Comparison of ENCODE assay signal across 14 mouse cellular contexts in the genomic region with DNA sequence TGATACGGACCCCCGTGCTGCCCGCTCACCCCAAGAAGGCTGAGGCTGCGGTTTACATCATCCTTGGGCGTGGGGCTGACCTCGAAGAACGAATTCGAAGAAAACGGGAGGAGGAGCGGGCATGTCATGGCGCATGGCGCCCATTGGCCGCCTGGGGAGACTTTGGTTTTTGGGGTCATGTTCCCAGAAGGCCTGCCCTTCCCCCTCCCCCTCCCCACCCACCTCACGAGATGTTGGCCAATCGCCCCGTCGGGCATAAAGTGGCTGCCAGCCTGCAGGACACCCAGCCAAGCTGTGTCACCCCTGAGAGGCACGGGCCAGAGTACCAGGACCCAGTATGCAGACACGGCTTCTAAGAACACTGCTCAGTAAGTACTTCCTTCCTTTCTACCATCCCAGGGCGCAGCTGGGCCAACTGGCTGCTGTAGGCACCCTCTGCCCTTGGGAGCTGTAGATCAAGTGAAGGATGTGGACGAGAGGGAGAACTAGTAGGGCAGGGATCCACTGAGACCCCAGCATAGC. TPM values are rescaled to one million over a fixed set of nuclear protein-coding genes. Genes with fewer than 3 reads are reported as not detected.
A peak's percentile ranks its signal among the peaks of the same experiment; 100 is the strongest.
DNase-seq lines count a peak whose midpoint lies in the region; ATAC-seq and TF ChIP-seq lines count a peak whose summit lies in the region.
"Had no signal": no experiment of that assay in that cellular context is flagged by ENCODE, and none has a peak within 500 bp of the region (broad histone marks: within the 10 kb centered on the region; RNA-seq: fewer than 3 reads in every experiment).

No protein-coding gene starts in this region.

- no peak overlapping the region for H3K4me3 ChIP-seq in midbrain, embryonic 11.5 days (ENCODE audit: low read depth, low read length)
- no peak overlapping the region for H3K4me3 ChIP-seq in midbrain, postnatal 0 days (ENCODE audit: low read depth, low read length)
- peak overlapping the region; percentile 24 for H3K4me3 ChIP-seq in brown adipose tissue, adult 24 weeks (ENCODE audit: insufficient read depth, low read depth, low read length)
- H3K4me3 ChIP-seq in hindbrain, embryonic 11.5 days (ENCODE audit: low read depth, low read length): no peak overlapping the region
- H3K4me3 ChIP-seq in forebrain, embryonic 16.5 days (replicated peaks; ENCODE audit: low read length): no peak overlapping the region
- H3K4me3 ChIP-seq: limb, embryonic 13.5 days; midbrain, embryonic 15.5 days had no signal

- no peak for ATAC-seq in midbrain, embryonic 11.5 days (ENCODE audit: low FRiP score)
- ATAC-seq in midbrain, postnatal 0 days (ENCODE audit: low FRiP score): no peak
- ATAC-seq in megakaryocyte, adult 5-6 weeks (ENCODE audit: poor library complexity, severe bottlenecking): peak; percentile 28
- ATAC-seq in hindbrain, embryonic 11.5 days (ENCODE audit: low FRiP score): no peak
- ATAC-seq in forebrain, embryonic 16.5 days: no peak
- ATAC-seq: midbrain, embryonic 15.5 days had no signal

- DNase-seq in midbrain, embryonic 11.5 days (ENCODE audit: low spot score, missing footprints): peak; percentile 2
- no peak for DNase-seq in midbrain, postnatal 0 days (ENCODE audit: low spot score)
- no peak for DNase-seq in hindbrain, embryonic 11.5 days (ENCODE audit: low spot score)
- no peak for DNase-seq in right cerebral cortex, postnatal 36 days (ENCODE audit: low spot score in 2 of 2)
- DNase-seq: adrenal gland, postnatal 25 days; cerebellum, postnatal 10 days; kidney, adult 9 months had no signal

- H3K4me2 ChIP-seq in midbrain, embryonic 11.5 days: no peak overlapping the region
- no peak overlapping the region for H3K4me2 ChIP-seq in midbrain, postnatal 0 days (ENCODE audit: low read depth, low read length, poor library complexity, severe bottlenecking)
- H3K4me2 ChIP-seq in hindbrain, embryonic 11.5 days (replicated peaks; ENCODE audit: low read depth, low read length): no peak overlapping the region
- no peak overlapping the region for H3K4me2 ChIP-seq in forebrain, embryonic 16.5 days (ENCODE audit: low read length)
- H3K4me2 ChIP-seq: limb, embryonic 13.5 days; midbrain, embryonic 15.5 days had no signal

- 92% methylated on average over 21 of the region's 21 CpGs for WGBS in midbrain, embryonic 11.5 days
- 92% methylated on average over 21 of the region's 21 CpGs for WGBS in midbrain, postnatal 0 days
- 94% methylated on average over 21 of the region's 21 CpGs for WGBS in hindbrain, embryonic 11.5 days
- WGBS in forebrain, embryonic 16.5 days: 92% methylated on average over 21 of the region's 21 CpGs

- no peak overlapping the region for H3K9ac ChIP-seq in midbrain, embryonic 11.5 days (ENCODE audit: low read length)
- no peak overlapping the region for H3K9ac ChIP-seq in midbrain, postnatal 0 days (replicated peaks; ENCODE audit: low read length, poor library complexity, severe bottlenecking)
- no peak overlapping the region for H3K9ac ChIP-seq in hindbrain, embryonic 11.5 days (ENCODE audit: low read depth, low read length)
- H3K9ac ChIP-seq in forebrain, embryonic 16.5 days (replicated peaks; ENCODE audit: low read depth, low read length): no peak overlapping the region
- H3K9ac ChIP-seq: limb, embryonic 13.5 days; midbrain, embryonic 15.5 days had no signal

- TF ChIP-seq CTCF in midbrain, postnatal 0 days (IDR thresholded peaks at IDR 0.05): no peak

- H3K36me3 ChIP-seq in midbrain, embryonic 11.5 days (ENCODE audit: control insufficient read depth, insufficient read depth, low read length): no peaks in the 10 kb centered on the region
- no peaks in the 10 kb centered on the region for H3K36me3 ChIP-seq in midbrain, postnatal 0 days (ENCODE audit: insufficient read depth, low read length)
- H3K36me3 ChIP-seq in hindbrain, embryonic 11.5 days (ENCODE audit: control insufficient read depth, insufficient read depth, low read length): no peaks in the 10 kb centered on the region
- H3K36me3 ChIP-seq in forebrain, embryonic 16.5 days (ENCODE audit: control insufficient read depth, insufficient read depth): no peaks in the 10 kb centered on the region
- H3K36me3 ChIP-seq: limb, embryonic 13.5 days; midbrain, embryonic 15.5 days had no signal

- H3K4me1 ChIP-seq in midbrain, embryonic 11.5 days (ENCODE audit: control insufficient read depth, insufficient read depth, low read length): no peaks in the 10 kb centered on the region
- no peaks in the 10 kb centered on the region for H3K4me1 ChIP-seq in midbrain, postnatal 0 days (ENCODE audit: insufficient read depth, low read length)
- H3K4me1 ChIP-seq in brown adipose tissue, adult 24 weeks (ENCODE audit: control insufficient read depth, insufficient read depth, insufficient read length, low read length): no peaks in the 10 kb centered on the region
- H3K4me1 ChIP-seq in hindbrain, embryonic 11.5 days (replicated peaks; ENCODE audit: control insufficient read depth, insufficient read depth, low read length): no peaks in the 10 kb centered on the region
- no peaks in the 10 kb centered on the region for H3K4me1 ChIP-seq in forebrain, embryonic 16.5 days (replicated peaks; ENCODE audit: control insufficient read depth, insufficient read depth, low read length)
- H3K4me1 ChIP-seq: limb, embryonic 13.5 days; midbrain, embryonic 15.5 days had no signal

- H3K27me3 ChIP-seq in midbrain, embryonic 11.5 days (ENCODE audit: control insufficient read depth, insufficient read depth, low read length): no peaks in the 10 kb centered on the region
- no peaks in the 10 kb centered on the region for H3K27me3 ChIP-seq in midbrain, postnatal 0 days (ENCODE audit: insufficient read depth, low read length)
- no peaks in the 10 kb centered on the region for H3K27me3 ChIP-seq in hindbrain, embryonic 11.5 days (ENCODE audit: control insufficient read depth, insufficient read depth, low read length)
- no peaks in the 10 kb centered on the region for H3K27me3 ChIP-seq in forebrain, embryonic 16.5 days (replicated peaks; ENCODE audit: control insufficient read depth, insufficient read depth, low read length)
- H3K27me3 ChIP-seq: limb, embryonic 13.5 days; midbrain, embryonic 15.5 days had no signal

- no peak overlapping the region for H3K27ac ChIP-seq in midbrain, embryonic 11.5 days (ENCODE audit: low read depth, low read length)
- no peak overlapping the region for H3K27ac ChIP-seq in midbrain, postnatal 0 days (ENCODE audit: low read depth, low read length)
- H3K27ac ChIP-seq in brown adipose tissue, adult 24 weeks (replicated peaks; ENCODE audit: low read depth, low read length): no peak overlapping the region
- H3K27ac ChIP-seq in hindbrain, embryonic 11.5 days (ENCODE audit: low read depth, low read length): no peak overlapping the region
- H3K27ac ChIP-seq in forebrain, embryonic 16.5 days (ENCODE audit: low read length): no peak overlapping the region
- H3K27ac ChIP-seq: limb, embryonic 13.5 days; midbrain, embryonic 15.5 days had no signal

- H3K9me3 ChIP-seq in midbrain, embryonic 11.5 days (ENCODE audit: control insufficient read depth, low read length): no peaks in the 10 kb centered on the region
- H3K9me3 ChIP-seq in midbrain, postnatal 0 days (ENCODE audit: low read length): no peaks in the 10 kb centered on the region
- H3K9me3 ChIP-seq in hindbrain, embryonic 11.5 days (ENCODE audit: control insufficient read depth, low read length): no peaks in the 10 kb centered on the region
- H3K9me3 ChIP-seq in forebrain, embryonic 16.5 days (ENCODE audit: control insufficient read depth, low read length): no peaks in the 10 kb centered on the region
- H3K9me3 ChIP-seq: limb, embryonic 13.5 days; midbrain, embryonic 15.5 days had no signal

RNA-seq across cellular contexts. Expression of gene Osm, which starts 0.4 kb away (rescaled TPM):
- not detected in 2 replicates for polyA plus RNA-seq in midbrain, embryonic 11.5 days (2014; fragmentation: Nextera tagmentation; extraction: Ambion mirVana)
- total RNA-seq in midbrain, postnatal 0 days (2014; rRNA removed): 0.16 TPM in 1 of 2 replicates, not detected in the other
- 0.10 and 0.14 TPM in 2 replicates for polyA plus RNA-seq in midbrain, postnatal 0 days (2015; fragmentation: Nextera tagmentation; extraction: Ambion mirVana)
- polyA plus RNA-seq in brown adipose tissue, adult 24 weeks (2012; ENCODE audit: insufficient read depth, insufficient read length, missing spikeins): not detected in 2 replicates
- total RNA-seq in megakaryocyte, adult 5-6 weeks (2015): 26.6 and 34.4 TPM in 2 replicates
- total RNA-seq in megakaryocyte, adult 5-6 weeks (2017): 31.9 and 39.2 TPM in 2 replicates
- not detected in 2 replicates for polyA plus RNA-seq in hindbrain, embryonic 11.5 days (2014; fragmentation: Nextera tagmentation; extraction: Ambion mirVana)
- 0.10 TPM in 1 of 2 replicates, not detected in the other for polyA plus RNA-seq in forebrain, embryonic 16.5 days (2015; fragmentation: Nextera tagmentation; extraction: Ambion mirVana)
- total RNA-seq: adrenal gland, postnatal 25 days; heart, postnatal 25 days; layer of hippocampus, postnatal 10 days had no signal

RNA-seq across cellular contexts. Expression of gene Castor1, which starts 18.6 kb away (rescaled TPM):
- polyA plus RNA-seq in midbrain, embryonic 11.5 days (2014; fragmentation: Nextera tagmentation; extraction: Ambion mirVana): 2.5 and 2.7 TPM in 2 replicates
- total RNA-seq in midbrain, postnatal 0 days (2014; rRNA removed): 9.7 and 10.6 TPM in 2 replicates
- polyA plus RNA-seq in midbrain, postnatal 0 days (2015; fragmentation: Nextera tagmentation; extraction: Ambion mirVana): 4.9 and 7.5 TPM in 2 replicates
- 2.4 and 3.4 TPM in 2 replicates for polyA plus RNA-seq in brown adipose tissue, adult 24 weeks (2012; ENCODE audit: insufficient read depth, insufficient read length, missing spikeins)
- 1.2 and 1.3 TPM in 2 replicates for total RNA-seq in megakaryocyte, adult 5-6 weeks (2015)
- 1.1 and 2.3 TPM in 2 replicates for total RNA-seq in megakaryocyte, adult 5-6 weeks (2017)
- 2.1 and 3.4 TPM in 2 replicates for polyA plus RNA-seq in hindbrain, embryonic 11.5 days (2014; fragmentation: Nextera tagmentation; extraction: Ambion mirVana)
- polyA plus RNA-seq in forebrain, embryonic 16.5 days (2015; fragmentation: Nextera tagmentation; extraction: Ambion mirVana): 2.3 TPM in 2 replicates

RNA-seq across cellular contexts. Expression of gene Lif, which starts 20.8 kb away (rescaled TPM):
- polyA plus RNA-seq in midbrain, embryonic 11.5 days (2014; fragmentation: Nextera tagmentation; extraction: Ambion mirVana): not detected in 2 replicates
- 0.05 TPM in 2 replicates for total RNA-seq in midbrain, postnatal 0 days (2014; rRNA removed)
- polyA plus RNA-seq in midbrain, postnatal 0 days (2015; fragmentation: Nextera tagmentation; extraction: Ambion mirVana): 0.05 TPM in 1 of 2 replicates, not detected in the other
- 0.36 TPM in 1 of 2 replicates, not detected in the other for polyA plus RNA-seq in brown adipose tissue, adult 24 weeks (2012; ENCODE audit: insufficient read depth, insufficient read length, missing spikeins)
- 0.18 and 0.31 TPM in 2 replicates for total RNA-seq in megakaryocyte, adult 5-6 weeks (2015)
- total RNA-seq in megakaryocyte, adult 5-6 weeks (2017): 1.1 and 6.7 TPM in 2 replicates
- polyA plus RNA-seq in hindbrain, embryonic 11.5 days (2014; fragmentation: Nextera tagmentation; extraction: Ambion mirVana): not detected in 2 replicates
- polyA plus RNA-seq in forebrain, embryonic 16.5 days (2015; fragmentation: Nextera tagmentation; extraction: Ambion mirVana): 0.05 TPM in 1 of 2 replicates, not detected in the other
- polyA plus RNA-seq: midbrain, embryonic 15.5 days had no signal

RNA-seq across cellular contexts. Expression of gene Tbc1d10a, which starts 50.0 kb away (rescaled TPM):
- polyA plus RNA-seq in midbrain, embryonic 11.5 days (2014; fragmentation: Nextera tagmentation; extraction: Ambion mirVana): 14.6 and 17.3 TPM in 2 replicates
- 41.9 and 48.4 TPM in 2 replicates for total RNA-seq in midbrain, postnatal 0 days (2014; rRNA removed)
- 31.9 and 36.2 TPM in 2 replicates for polyA plus RNA-seq in midbrain, postnatal 0 days (2015; fragmentation: Nextera tagmentation; extraction: Ambion mirVana)
- polyA plus RNA-seq in brown adipose tissue, adult 24 weeks (2012; ENCODE audit: insufficient read depth, insufficient read length, missing spikeins): 2.4 and 2.9 TPM in 2 replicates
- 2.5 and 3.8 TPM in 2 replicates for total RNA-seq in megakaryocyte, adult 5-6 weeks (2015)
- total RNA-seq in megakaryocyte, adult 5-6 weeks (2017): 5.5 and 8.3 TPM in 2 replicates
- polyA plus RNA-seq in hindbrain, embryonic 11.5 days (2014; fragmentation: Nextera tagmentation; extraction: Ambion mirVana): 13.8 and 17.6 TPM in 2 replicates
- 29.1 and 33.4 TPM in 2 replicates for polyA plus RNA-seq in forebrain, embryonic 16.5 days (2015; fragmentation: Nextera tagmentation; extraction: Ambion mirVana)
